Mouse (Mus musculus) hindbrain, embryonic 10.5 days (tissue): Measurements from ENCODE around the gene Cfb. TPM values are rescaled to one million over a fixed set of nuclear protein-coding genes. Genes with fewer than 3 reads are reported as not detected.

ENCODE experiments used
- DNase-seq: peaks from one replicate; pipeline ENCODE4 v3.0.0-alpha.2; 2017; ENCODE audit warnings: low spot score
- H3K27ac ChIP-seq: fragments of 300-500 bp; sonication (generic); 2 replicates; pipeline ENCODE4 v1.5.1; 2016; ENCODE audit warnings: mild to moderate bottlenecking, moderate library complexity
- H3K27me3 ChIP-seq: fragments of 300-500 bp; sonication (generic); 2 replicates; pipeline ENCODE4 v1.6.1; 2016; ENCODE audit warnings: mild to moderate bottlenecking; ENCODE audit not compliant: poor library complexity, insufficient read depth, severe bottlenecking
- H3K36me3 ChIP-seq: fragments of 300-500 bp; sonication (generic); 2 replicates; pipeline ENCODE4 v1.6.1; 2016; ENCODE audit warnings: mild to moderate bottlenecking, moderate library complexity
- H3K4me1 ChIP-seq: fragments of 300-500 bp; sonication (generic); replicated peaks from 2 replicates; pipeline ENCODE4 v1.6.1; 2016; ENCODE audit warnings: mild to moderate bottlenecking
- H3K4me3 ChIP-seq: fragments of 300-500 bp; sonication (generic); 2 replicates; pipeline ENCODE4 v1.5.1; 2016; ENCODE audit warnings: mild to moderate bottlenecking, moderate library complexity
- H3K9me3 ChIP-seq: fragments of 300-500 bp; sonication (generic); 2 replicates; pipeline ENCODE4 v1.6.1; 2016; ENCODE audit warnings: mild to moderate bottlenecking, moderate library complexity
- WGBS: fragments of 180-500 bp; shearing (Covaris S2); methylation state at CpG from one replicate; pipeline ENCODE4 v1.1.7; 2016; 5-methylcytosine and 5-hydroxymethylcytosine counted together
- polyA plus RNA-seq: library from polyadenylated mRNA; unstranded; fragments of >200 nt; fragmentation: Nextera tagmentation; extraction: Ambion mirVana; gene quantifications from 2 replicates; pipeline ENCODE4 v1.2.1, GENCODE M21; 2016

Gene Cfb
- polyA plus RNA-seq, 1 experiment from 2014 or later = 1.9 TPM

DNA sequence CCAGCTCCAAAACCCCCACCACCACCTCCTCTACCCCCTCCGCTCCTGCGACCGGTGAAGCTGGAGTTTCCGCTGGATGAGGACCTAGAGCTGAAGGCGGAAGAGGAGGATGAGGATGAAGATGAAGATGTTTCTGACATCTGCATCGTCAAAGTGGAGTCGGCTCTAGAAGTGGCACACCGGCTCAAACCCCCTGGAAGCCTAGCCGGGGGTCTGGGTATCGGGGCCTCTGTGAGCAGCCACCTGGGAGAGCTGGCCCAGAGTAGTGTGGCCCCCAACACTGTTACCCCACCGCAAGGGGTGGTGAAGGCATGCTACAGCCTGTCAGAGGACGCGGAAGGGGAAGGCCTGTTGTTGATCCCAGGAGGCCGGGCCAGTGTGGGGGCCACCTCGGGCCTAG is 33.4 kb upstream of the Cfb start:
- no peak for DNase-seq
- Histone ChIP-seq H3K27ac (peak overlapping the region; percentile 99), H3K9me3 (peaks cover 4% of the 10 kb centered on the region; the same call in 1 of the 2 replicates), H3K4me1 (peaks cover 64% of the 10 kb centered on the region), H3K36me3 (peaks cover 19% of the 10 kb centered on the region), H3K27me3 (no peaks in the 10 kb centered on the region), H3K4me3 (peak overlapping the region; percentile 99)
- WGBS = 94% methylated on average over 15 of the region's 15 CpGs

GRCm38 (mm10) chr17:34894801-34895530 is 32.6 kb upstream of the Cfb start:
- H3K4me1 ChIP-seq = peaks cover 58% of the 10 kb centered on the region
- peaks cover 4% of the 10 kb centered on the region; the same call in 1 of the 2 replicates for H3K9me3 ChIP-seq
- DNase-seq = peak; percentile 65
- H3K36me3 ChIP-seq = peaks cover 19% of the 10 kb centered on the region
- H3K27ac ChIP-seq = peak overlapping the region; percentile 99
- no peaks in the 10 kb centered on the region for H3K27me3 ChIP-seq
- H3K4me3 ChIP-seq = peak overlapping the region; percentile 99
- WGBS = 8% methylated on average over 51 of the region's 51 CpGs

DNA sequence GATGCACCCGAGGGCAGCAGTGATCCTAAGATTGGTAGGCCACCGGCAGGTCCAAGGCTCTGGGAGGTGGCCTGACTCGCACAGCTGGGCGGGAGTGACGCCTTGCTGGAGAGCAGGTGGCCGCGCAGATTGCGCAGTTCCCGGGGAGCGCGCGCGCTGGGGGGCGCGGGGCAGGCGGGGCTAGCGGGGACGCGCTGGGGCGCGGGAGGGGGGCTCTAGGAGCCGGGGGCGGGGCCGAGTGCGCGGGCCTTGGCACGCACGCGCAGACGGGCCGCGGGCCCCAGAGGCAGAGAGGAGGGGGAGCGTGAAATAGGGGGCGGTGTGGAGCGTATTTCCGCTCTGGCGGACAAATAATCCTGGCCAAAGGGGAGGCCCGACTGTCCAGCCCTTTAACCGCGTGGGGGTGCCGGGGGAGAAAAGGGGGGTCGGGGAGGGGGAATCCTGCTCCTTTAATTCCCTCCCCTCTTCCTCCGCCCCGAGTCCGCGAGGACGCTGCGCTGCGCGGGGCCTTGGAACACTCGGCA is 31.8 kb upstream of the Cfb start:
- H3K27ac ChIP-seq = peak overlapping the region; percentile 99
- peak overlapping the region; percentile 99 for H3K4me3 ChIP-seq
- under 1% methylated on average over 45 of the region's 51 CpGs for WGBS
- no peaks in the 10 kb centered on the region for H3K27me3 ChIP-seq
- H3K9me3 ChIP-seq = peaks cover 4% of the 10 kb centered on the region; the same call in 1 of the 2 replicates
- peaks cover 19% of the 10 kb centered on the region for H3K36me3 ChIP-seq
- peaks cover 50% of the 10 kb centered on the region for H3K4me1 ChIP-seq
- DNase-seq = peak; percentile 96

DNA sequence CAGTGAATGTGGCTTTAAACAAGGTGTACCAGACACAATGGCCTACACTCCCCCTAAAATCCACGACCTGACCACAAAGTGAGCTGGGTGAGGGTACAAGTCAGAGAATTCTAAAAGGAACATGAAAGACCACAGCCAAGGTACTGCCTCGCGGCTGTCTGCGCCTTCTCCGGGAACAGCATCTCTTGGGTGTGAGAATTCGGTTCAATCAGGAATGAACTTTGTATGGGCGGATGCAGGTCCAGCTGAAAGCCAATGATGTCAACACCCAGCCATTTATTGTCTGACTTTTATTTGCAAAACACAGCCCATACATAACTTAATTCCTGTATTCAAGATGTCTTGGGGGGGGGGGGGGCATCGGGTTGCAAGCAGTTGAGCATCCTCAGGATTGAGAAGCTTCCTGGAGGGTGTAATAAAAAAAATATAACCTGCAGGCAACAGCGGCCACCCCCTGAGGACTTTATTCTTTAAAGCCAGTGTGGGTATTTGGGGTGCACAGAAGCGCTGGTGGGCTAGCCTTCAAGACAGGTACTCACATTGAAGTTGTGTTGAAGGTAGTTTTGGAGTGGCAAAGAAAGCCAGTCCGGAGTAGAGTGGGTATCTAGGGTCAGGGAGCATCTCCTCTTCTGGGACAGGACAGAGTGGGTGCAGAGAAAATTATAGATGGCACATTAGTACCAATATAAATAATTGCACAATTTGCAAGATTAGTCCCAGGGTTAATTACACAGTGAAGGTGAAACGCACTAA is 30.9 kb upstream of the Cfb start:
- H3K4me1 ChIP-seq = peaks cover 49% of the 10 kb centered on the region
- peak overlapping the region; percentile 99 for H3K4me3 ChIP-seq
- no peaks in the 10 kb centered on the region for H3K27me3 ChIP-seq
- peak overlapping the region; percentile 99 for H3K27ac ChIP-seq
- peaks cover 19% of the 10 kb centered on the region for H3K36me3 ChIP-seq
- WGBS = 80% methylated on average over 12 of the region's 12 CpGs
- DNase-seq = no peak
- peaks cover 4% of the 10 kb centered on the region; the same call in 1 of the 2 replicates for H3K9me3 ChIP-seq

GRCm38 (mm10) chr17:34891377-34891776 is 29.1 kb upstream of the Cfb start:
- peaks cover 31% of the 10 kb centered on the region for H3K4me1 ChIP-seq
- 94% methylated on average over 2 of the region's 2 CpGs for WGBS

DNA sequence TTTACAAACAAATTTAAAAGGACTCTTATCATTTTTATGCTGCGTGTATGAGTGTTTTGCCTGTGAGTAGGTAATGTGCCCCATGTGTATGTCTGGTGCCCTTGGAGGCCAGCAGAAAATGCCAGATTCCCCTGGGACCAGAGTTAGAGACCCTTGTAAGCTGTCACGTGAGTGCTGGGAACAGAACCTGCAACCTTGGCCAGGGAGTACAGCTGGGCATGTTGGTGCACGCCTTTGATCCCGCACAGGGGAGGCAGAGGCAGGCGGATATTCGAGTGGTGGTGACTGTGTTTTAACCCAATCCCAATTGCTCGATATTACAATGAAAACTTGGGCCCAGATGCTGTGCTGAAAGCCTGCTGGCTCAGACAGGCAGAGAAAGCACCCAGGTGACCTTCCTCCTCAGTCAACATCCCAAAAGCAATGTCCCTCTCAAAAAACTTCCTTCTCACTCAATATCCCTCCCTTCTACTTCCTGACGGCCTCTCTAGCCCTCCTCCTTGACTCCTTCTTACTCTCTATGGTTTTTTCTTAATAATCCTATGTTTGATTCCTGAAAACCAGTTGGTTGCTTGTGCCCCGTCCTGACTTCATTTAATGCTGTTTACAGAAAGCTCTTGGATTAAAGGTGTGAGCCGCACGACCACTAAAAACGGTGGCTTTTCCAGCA is 27.9 kb upstream of the Cfb start:
- Histone ChIP-seq H3K27ac (no peak overlapping the region), H3K36me3 (peaks cover 1% of the 10 kb centered on the region; the same call in 1 of the 2 replicates), H3K4me3 (no peak overlapping the region), H3K27me3 (no peaks in the 10 kb centered on the region), H3K4me1 (peaks cover 19% of the 10 kb centered on the region), H3K9me3 (no peaks in the 10 kb centered on the region)
- DNase-seq = no peak
- whole genome bisulfite sequencing = 85% methylated on average over 12 of the region's 12 CpGs

More at GRCm38 (mm10) chr17:34891377-34891776, 29.1 kb upstream of the Cfb start:
- peaks cover 13% of the 10 kb centered on the region for H3K36me3 ChIP-seq
- no peak overlapping the region for H3K27ac ChIP-seq
- no peak overlapping the region for H3K4me3 ChIP-seq
- H3K9me3 ChIP-seq = peaks cover 3% of the 10 kb centered on the region; the same call in 1 of the 2 replicates
- no peaks in the 10 kb centered on the region for H3K27me3 ChIP-seq
- no peak for DNase-seq

- Histone ChIP-seq H3K4me1 (no peaks in the 10 kb centered on the region), H3K9me3 (no peaks in the 10 kb centered on the region), H3K36me3 (no peaks in the 10 kb centered on the region), H3K27ac (no peak overlapping the region), H3K4me3 (no peak overlapping the region), H3K27me3 (peaks cover 8% of the 10 kb centered on the region; the same call in 1 of the 2 replicates)
- DNase-seq = no peak
- WGBS = 90% methylated on average over 5 of the region's 5 CpGs
Measured at GRCm38 (mm10) chr17:34887942-34888341, 25.6 kb upstream of the Cfb start.

- Histone ChIP-seq H3K4me1 (peaks cover 8% of the 10 kb centered on the region), H3K27ac (no peak overlapping the region), H3K27me3 (peaks cover 26% of the 10 kb centered on the region), H3K4me3 (no peak overlapping the region), H3K36me3 (no peaks in the 10 kb centered on the region), H3K9me3 (no peaks in the 10 kb centered on the region)
- WGBS = 84% methylated on average over 3 of the region's 3 CpGs
- no peak for DNase-seq
Measured at GRCm38 (mm10) chr17:34885615-34886014, 23.3 kb upstream of the Cfb start.

GRCm38 (mm10) chr17:34884704-34885103 is 22.4 kb upstream of the Cfb start:
- no peaks in the 10 kb centered on the region for H3K9me3 ChIP-seq
- peaks cover 9% of the 10 kb centered on the region for H3K4me1 ChIP-seq
- H3K27me3 ChIP-seq = peaks cover 26% of the 10 kb centered on the region
- H3K27ac ChIP-seq = no peak overlapping the region
- no peaks in the 10 kb centered on the region for H3K36me3 ChIP-seq
- DNase-seq = no peak
- WGBS = 88% methylated on average over 6 of the region's 6 CpGs
- H3K4me3 ChIP-seq = no peak overlapping the region

GRCm38 (mm10) chr17:34883332-34883731 is 21.0 kb upstream of the Cfb start:
- Histone ChIP-seq H3K27ac (no peak overlapping the region), H3K4me3 (no peak overlapping the region), H3K9me3 (no peaks in the 10 kb centered on the region), H3K4me1 (peaks cover 13% of the 10 kb centered on the region), H3K27me3 (peaks cover 26% of the 10 kb centered on the region), H3K36me3 (no peaks in the 10 kb centered on the region)
- 70% methylated on average over 3 of the region's 3 CpGs for WGBS
- no peak for DNase-seq

GRCm38 (mm10) chr17:34881683-34882310 is 19.5 kb upstream of the Cfb start, which contains the start of gene Gm20547:
TSS of gene Gm20547 (minus strand) at chr17:34882042.
- H3K9me3 ChIP-seq = no peaks in the 10 kb centered on the region
- 9% methylated on average over 15 of the region's 15 CpGs for whole genome bisulfite sequencing

GRCm38 (mm10) chr17:34881166-34881565 is 18.8 kb upstream of the Cfb start:
- DNase-seq = no peak
- H3K27ac ChIP-seq = no peak overlapping the region
- H3K9me3 ChIP-seq = no peaks in the 10 kb centered on the region
- H3K4me3 ChIP-seq = no peak overlapping the region
- peaks cover 13% of the 10 kb centered on the region for H3K4me1 ChIP-seq
- H3K27me3 ChIP-seq = peaks cover 26% of the 10 kb centered on the region
- no peaks in the 10 kb centered on the region for H3K36me3 ChIP-seq

More at GRCm38 (mm10) chr17:34881683-34882310, 19.5 kb upstream of the Cfb start, which contains the start of gene Gm20547:
- no peak for DNase-seq
- Histone ChIP-seq H3K27me3 (peaks cover 26% of the 10 kb centered on the region), H3K4me1 (peaks cover 13% of the 10 kb centered on the region), H3K27ac (no peak within 1 kb of the TSS), H3K4me3 (peak within 1 kb of the TSS; percentile 1; the same call in 1 of the 2 replicates), H3K36me3 (no peaks in the 10 kb centered on the region)
